Mouse (Mus musculus) myocyte (in vitro differentiated cells): Measurements from ENCODE around the gene Gm27021. TPM values are rescaled to one million over a fixed set of nuclear protein-coding genes. Genes with fewer than 3 reads are reported as not detected.

Source experiments
- H3K27me3 ChIP-seq: one replicate; pipeline ENCODE4 v1.6.1; 2011; ENCODE audit not compliant: control insufficient read depth, insufficient read depth, insufficient read length
- H3K36me3 ChIP-seq: one replicate; pipeline ENCODE4 v1.6.1; 2011; ENCODE audit not compliant: control insufficient read depth, insufficient read depth
- H3K4me2 ChIP-seq: one replicate; pipeline ENCODE4 v1.6.1; 2011; ENCODE audit warnings: low read depth, control low read depth
- H3K4me3 ChIP-seq: one replicate; pipeline ENCODE4 v1.5.1; 2011; ENCODE audit warnings: mild to moderate bottlenecking, control low read depth, moderate library complexity
- H3K79me2 ChIP-seq: one replicate; pipeline ENCODE4 v1.6.1; 2011; ENCODE audit not compliant: control insufficient read depth, insufficient read depth
- H3ac ChIP-seq: one replicate; pipeline ENCODE4 v1.6.1; 2011; ENCODE audit not compliant: control insufficient read depth, insufficient read length
- CEBPB ChIP-seq: IDR thresholded peaks from 2 replicates; pipeline ENCODE4 v1.6.1; 2011; ENCODE audit warnings: mild to moderate bottlenecking, moderate library complexity; ENCODE audit not compliant: poor library complexity, insufficient read depth, severe bottlenecking
- E2F4 ChIP-seq: IDR thresholded peaks from one replicate; pipeline ENCODE4 v1.6.1; 2011; ENCODE audit warnings: mild to moderate bottlenecking, control low read depth, moderate library complexity; ENCODE audit not compliant: insufficient read depth
- MAX ChIP-seq: IDR thresholded peaks from one replicate; pipeline ENCODE4 v1.6.1; 2011; ENCODE audit warnings: low read depth, mild to moderate bottlenecking, control low read depth
- MYOD1 ChIP-seq, 3 experiments: IDR thresholded peaks; one replicate each; pipeline ENCODE4 v1.6.1; 2011; ENCODE audit warnings: control low read depth in 2 of 3, low read depth in 2 of 3, mild to moderate bottlenecking in 2 of 3, moderate library complexity in 1 of 3; ENCODE audit not compliant: insufficient read length in 2 of 3, control insufficient read depth in 1 of 3
- MYOG ChIP-seq, 3 experiments: IDR thresholded peaks; one replicate each; pipeline ENCODE4 v1.6.1; 2011; ENCODE audit warnings: control low read depth in 2 of 3, low read depth in 2 of 3, mild to moderate bottlenecking in 2 of 3; ENCODE audit not compliant: insufficient read length in 2 of 3, control insufficient read depth in 1 of 3, insufficient read depth in 1 of 3
- POLR2A ChIP-seq: IDR thresholded peaks from one replicate; pipeline ENCODE4 v1.6.1; 2011; ENCODE audit warnings: low read depth, mild to moderate bottlenecking, control low read depth, moderate library complexity; ENCODE audit not compliant: insufficient read length
- POLR2AphosphoS2 ChIP-seq: IDR thresholded peaks from one replicate; pipeline ENCODE4 v1.6.1; 2011; ENCODE audit warnings: low read depth, control low read depth; ENCODE audit not compliant: insufficient read length
- REST ChIP-seq: IDR thresholded peaks from one replicate; pipeline ENCODE4 v1.6.1; 2011; ENCODE audit warnings: mild to moderate bottlenecking, control low read depth, moderate library complexity; ENCODE audit not compliant: insufficient read depth, insufficient read length
- SRF ChIP-seq: IDR thresholded peaks from one replicate; pipeline ENCODE4 v1.6.1; 2011; ENCODE audit warnings: low read depth; ENCODE audit not compliant: control insufficient read depth, insufficient read length
- TCF12 ChIP-seq: IDR thresholded peaks from one replicate; pipeline ENCODE4 v1.6.1; 2011; ENCODE audit warnings: mild to moderate bottlenecking, control low read depth; ENCODE audit not compliant: poor library complexity, insufficient read depth, severe bottlenecking
- TCF3 ChIP-seq: IDR thresholded peaks from one replicate; pipeline ENCODE4 v1.6.1; 2011; ENCODE audit warnings: low read depth, control low read depth; ENCODE audit not compliant: insufficient read length
- USF1 ChIP-seq: IDR thresholded peaks from one replicate; pipeline ENCODE4 v1.6.1; 2011; ENCODE audit warnings: low read depth, mild to moderate bottlenecking, control low read depth, moderate library complexity
- polyA plus RNA-seq: library from polyadenylated mRNA; unstranded; fragments of >200 nt; fragmentation: generic; extraction: Trizol; gene quantifications from one replicate; pipeline ENCODE4 v1.2.1, GENCODE M21; 2012; ENCODE audit warnings: missing spikeins

Gene Gm27021
- polyA plus RNA-seq, 1 experiment, result 1.9 TPM

DNA sequence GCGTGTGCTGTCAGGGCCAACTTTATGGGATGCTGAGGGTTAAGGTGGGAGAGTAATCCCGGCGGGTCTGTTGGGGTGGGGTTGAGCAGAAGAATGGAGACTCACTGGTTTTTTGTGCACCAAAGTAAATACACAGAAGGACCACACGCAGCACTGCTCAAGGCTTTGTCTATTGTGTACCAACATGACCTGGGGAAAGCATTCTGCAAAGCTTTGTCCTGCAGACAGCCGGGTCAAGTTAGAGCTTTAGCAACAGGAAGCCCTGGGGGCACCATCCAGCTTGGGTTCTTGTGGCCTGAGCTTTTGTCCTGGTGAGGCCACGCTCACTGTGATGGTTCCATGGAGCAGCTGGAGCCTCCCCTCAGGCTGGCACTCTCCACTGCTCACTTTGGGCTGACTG is 3.9 kb upstream of the Gm27021 start:
- no peaks in the 10 kb centered on the region for H3K27me3 ChIP-seq
- TF ChIP-seq USF1 (no peak), E2F4 (no peak), TCF3 (no peak), SRF (no peak), MYOG (IDR thresholded peaks at IDR 0.05; ENCODE audit: control insufficient read depth in 1 of 3, insufficient read depth in 1 of 3, insufficient read length in 2 of 3, low read depth in 2 of 3) (no peak), POLR2A (no peak), MAX (no peak), MYOD1 (IDR thresholded peaks at IDR 0.05; ENCODE audit: control insufficient read depth in 1 of 3, insufficient read length in 2 of 3, low read depth in 2 of 3) (no peak), TCF12 (no peak), REST (no peak), POLR2AphosphoS2 (no peak), CEBPB (no peak)
- H3ac ChIP-seq, result no peak overlapping the region
- peaks cover 31% of the 10 kb centered on the region for H3K36me3 ChIP-seq
- H3K4me3 ChIP-seq, result no peak overlapping the region
- H3K79me2 ChIP-seq, result peaks cover 39% of the 10 kb centered on the region
- H3K4me2 ChIP-seq, result no peak overlapping the region

DNA sequence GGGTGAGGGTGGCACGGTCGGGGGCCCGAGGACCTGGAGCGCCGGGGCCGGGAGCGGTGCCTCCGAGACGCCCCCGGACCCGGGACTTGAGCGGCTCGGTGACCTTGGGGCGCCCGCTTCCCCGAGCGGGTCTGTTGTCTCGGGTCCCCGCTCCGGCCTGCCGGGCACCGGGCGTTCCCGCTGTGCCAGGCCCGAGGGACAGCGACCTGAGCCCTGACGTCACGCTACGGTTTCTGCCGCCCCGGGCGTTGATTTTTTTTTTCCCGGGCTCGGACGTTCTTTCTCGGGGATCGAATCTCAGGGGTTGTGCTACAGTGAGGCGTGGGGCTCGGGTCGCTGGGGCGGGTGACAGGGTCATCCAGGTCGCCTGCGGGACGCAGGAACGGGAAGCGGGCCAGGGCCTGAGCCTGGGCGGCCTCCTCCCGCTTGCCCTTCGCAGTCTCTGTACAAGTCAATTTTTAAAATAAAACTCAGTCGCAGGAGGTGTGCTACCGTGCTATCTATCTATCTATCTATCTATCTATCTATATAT is 561 bp upstream of the Gm27021 start, which contains the start of gene Emc8:
Gene Emc8, minus strand, starts transcription at position 200 of the 532 bp plus-strand sequence.
- H3ac ChIP-seq, result peak within 1 kb of the TSS; percentile 78
- TF ChIP-seq MYOG (IDR thresholded peaks at IDR 0.05; ENCODE audit: control insufficient read depth in 1 of 3, insufficient read depth in 1 of 3, insufficient read length in 2 of 3, low read depth in 2 of 3) (no peak), SRF (no peak), MYOD1 (IDR thresholded peaks at IDR 0.05; ENCODE audit: control insufficient read depth in 1 of 3, insufficient read length in 2 of 3, low read depth in 2 of 3) (peak in 1 of 3 experiments; percentile 4)
- H3K36me3 ChIP-seq, result peaks cover 25% of the 10 kb centered on the region
- H3K27me3 ChIP-seq, result no peaks in the 10 kb centered on the region
- H3K4me3 ChIP-seq, result peak within 1 kb of the TSS; percentile 67
- H3K79me2 ChIP-seq, result peaks cover 72% of the 10 kb centered on the region
- peak within 1 kb of the TSS; percentile 87 for H3K4me2 ChIP-seq

GRCm38 (mm10) chr8:120666807-120667470 is 940 bp downstream of the Gm27021 start:
- H3K36me3 ChIP-seq, result peaks cover 15% of the 10 kb centered on the region
- H3K4me3 ChIP-seq, result peak overlapping the region; percentile 67
- TF ChIP-seq TCF12, result no peak
- TF ChIP-seq USF1, result no peak
- no peak for TF ChIP-seq POLR2AphosphoS2
- no peak for TF ChIP-seq MYOG (IDR thresholded peaks at IDR 0.05; ENCODE audit: control insufficient read depth in 1 of 3, insufficient read depth in 1 of 3, insufficient read length in 2 of 3, low read depth in 2 of 3)
- TF ChIP-seq E2F4, result no peak
- TF ChIP-seq TCF3, result no peak
- TF ChIP-seq REST, result no peak
- no peak for TF ChIP-seq SRF
- TF ChIP-seq MYOD1 (IDR thresholded peaks at IDR 0.05; ENCODE audit: control insufficient read depth in 1 of 3, insufficient read length in 2 of 3, low read depth in 2 of 3), result no peak
- no peak for TF ChIP-seq CEBPB
- TF ChIP-seq POLR2A, result no peak
- TF ChIP-seq MAX, result no peak
- peaks cover 87% of the 10 kb centered on the region for H3K79me2 ChIP-seq
- H3K4me2 ChIP-seq, result peak overlapping the region; percentile 87
- H3ac ChIP-seq, result peak overlapping the region; percentile 78
- no peaks in the 10 kb centered on the region for H3K27me3 ChIP-seq

- Histone ChIP-seq H3K4me2 (peak overlapping the region; percentile 87), H3K36me3 (peaks cover 8% of the 10 kb centered on the region), H3ac (no peak overlapping the region), H3K4me3 (peak overlapping the region; percentile 67), H3K79me2 (peaks cover 94% of the 10 kb centered on the region), H3K27me3 (no peaks in the 10 kb centered on the region)
- TF ChIP-seq MYOG (IDR thresholded peaks at IDR 0.05; ENCODE audit: control insufficient read depth in 1 of 3, insufficient read depth in 1 of 3, insufficient read length in 2 of 3, low read depth in 2 of 3), result no peak
- no peak for TF ChIP-seq POLR2AphosphoS2
Measured at GRCm38 (mm10) chr8:120665726-120666455, 2.0 kb downstream of the Gm27021 start.

GRCm38 (mm10) chr8:120664566-120664965 is 3.3 kb downstream of the Gm27021 start:
- Histone ChIP-seq H3ac (no peak overlapping the region), H3K27me3 (no peaks in the 10 kb centered on the region), H3K4me2 (no peak overlapping the region), H3K36me3 (no peaks in the 10 kb centered on the region), H3K79me2 (peaks cover 85% of the 10 kb centered on the region), H3K4me3 (no peak overlapping the region)
- no peak for TF ChIP-seq E2F4
